Mouse (Mus musculus) urinary bladder, adult 18-20 months (tissue): ENCODE measurements around the gene Aff3.
"Not testable (repeated sequence)": the region's sequence is repeated elsewhere in the genome, so short reads cannot be mapped to it uniquely, and the experiment has no call there.

Experiments used
- DNase-seq, 2 experiments: peaks; one replicate each; pipeline ENCODE4 v3.0.0; 2022; ENCODE audit warnings: low spot score in 2 of 2, mixed read lengths in 2 of 2

Gene Aff3

DNA sequence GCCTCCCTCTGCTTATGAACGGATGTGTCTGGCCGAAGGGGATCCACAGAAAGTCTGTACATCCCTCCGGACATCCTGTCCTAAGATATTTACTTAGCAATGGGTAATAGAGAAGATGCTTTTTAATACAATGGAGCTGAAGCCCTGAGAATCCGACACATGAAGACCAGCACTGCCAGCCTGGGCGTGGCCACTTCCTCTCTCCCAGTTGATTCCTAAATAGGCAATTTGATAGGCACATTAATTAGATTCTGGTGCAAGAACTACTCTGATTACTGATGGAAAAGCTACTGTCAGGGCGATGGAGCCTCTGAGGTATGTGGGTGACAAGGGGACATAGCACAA, 224.3 kb downstream of the Aff3 start:
- DNase-seq = no peak

DNA sequence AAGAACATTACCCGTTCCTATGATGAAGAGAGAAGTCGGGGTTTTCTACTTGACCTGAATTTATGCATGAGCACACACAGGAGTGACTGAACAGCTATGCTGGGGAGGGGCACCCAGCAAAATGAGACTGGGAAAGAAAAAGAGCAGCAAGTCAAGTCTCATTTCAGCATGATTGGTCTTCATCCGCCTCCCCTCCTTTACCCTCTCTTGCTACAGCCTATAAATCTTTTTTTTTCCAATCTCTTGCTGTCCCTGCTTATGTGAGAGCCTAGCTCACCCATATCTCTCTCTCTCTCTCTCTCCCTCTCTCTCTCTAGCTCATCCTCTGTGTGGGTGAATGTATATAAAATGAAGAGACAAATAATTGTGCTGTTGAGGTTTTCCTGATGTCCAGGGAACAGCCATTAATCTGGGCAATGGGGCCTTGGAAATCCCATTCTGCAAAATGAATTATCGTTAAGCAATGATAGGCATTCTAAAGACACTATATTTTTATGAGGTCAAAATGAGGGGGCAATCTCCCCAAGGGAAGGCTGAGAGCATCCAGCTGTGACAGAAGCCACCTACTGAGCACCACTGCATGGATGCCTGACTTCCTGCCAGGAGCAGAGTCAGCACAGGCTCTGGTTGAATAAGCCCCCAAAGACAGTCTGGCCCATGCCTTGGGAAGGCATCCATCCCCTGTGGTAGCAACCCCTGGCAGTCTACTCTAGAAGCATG, 224.8 kb downstream of the Aff3 start:
- DNase-seq = no peak

DNA sequence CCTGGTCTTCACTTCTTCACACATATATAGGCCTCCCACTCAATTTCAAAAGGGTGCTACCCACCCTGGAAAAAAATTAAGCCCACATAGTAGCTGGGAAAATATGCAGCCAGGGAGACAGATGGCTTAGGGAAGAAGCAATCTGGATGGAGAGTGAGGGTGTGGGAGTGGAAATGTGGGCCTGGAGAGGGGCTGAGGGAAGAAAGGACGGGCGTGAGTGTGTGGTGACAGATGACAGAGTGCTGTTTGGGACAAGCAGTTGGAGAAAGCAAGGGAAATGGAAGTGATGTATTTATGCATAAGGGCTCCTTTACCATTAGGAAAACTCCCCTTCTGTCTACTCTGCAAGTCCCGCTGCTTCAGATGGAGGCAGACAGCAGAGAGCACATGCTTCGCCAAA, 226.3 kb downstream of the Aff3 start:
- DNase-seq = no peak

DNA sequence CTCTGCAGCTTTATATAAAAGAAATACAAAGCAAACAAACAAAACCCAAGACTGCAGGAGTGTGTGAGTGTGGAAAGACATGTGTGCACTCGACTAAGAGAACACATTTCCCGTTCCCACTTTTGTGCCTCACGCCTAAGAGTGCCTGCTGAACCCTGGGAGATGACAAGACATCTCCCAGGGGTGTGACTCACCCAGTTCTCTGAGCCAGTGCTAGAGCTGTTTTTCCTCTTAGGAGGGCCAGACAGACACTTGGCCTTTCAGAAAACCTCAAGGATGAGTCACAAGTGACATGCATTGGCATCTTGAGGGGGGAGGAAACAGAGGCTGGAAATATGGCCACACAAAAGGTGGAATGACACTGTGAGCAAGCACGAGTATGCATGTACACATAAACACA, 227.1 kb downstream of the Aff3 start:
- DNase-seq = no peak

DNA sequence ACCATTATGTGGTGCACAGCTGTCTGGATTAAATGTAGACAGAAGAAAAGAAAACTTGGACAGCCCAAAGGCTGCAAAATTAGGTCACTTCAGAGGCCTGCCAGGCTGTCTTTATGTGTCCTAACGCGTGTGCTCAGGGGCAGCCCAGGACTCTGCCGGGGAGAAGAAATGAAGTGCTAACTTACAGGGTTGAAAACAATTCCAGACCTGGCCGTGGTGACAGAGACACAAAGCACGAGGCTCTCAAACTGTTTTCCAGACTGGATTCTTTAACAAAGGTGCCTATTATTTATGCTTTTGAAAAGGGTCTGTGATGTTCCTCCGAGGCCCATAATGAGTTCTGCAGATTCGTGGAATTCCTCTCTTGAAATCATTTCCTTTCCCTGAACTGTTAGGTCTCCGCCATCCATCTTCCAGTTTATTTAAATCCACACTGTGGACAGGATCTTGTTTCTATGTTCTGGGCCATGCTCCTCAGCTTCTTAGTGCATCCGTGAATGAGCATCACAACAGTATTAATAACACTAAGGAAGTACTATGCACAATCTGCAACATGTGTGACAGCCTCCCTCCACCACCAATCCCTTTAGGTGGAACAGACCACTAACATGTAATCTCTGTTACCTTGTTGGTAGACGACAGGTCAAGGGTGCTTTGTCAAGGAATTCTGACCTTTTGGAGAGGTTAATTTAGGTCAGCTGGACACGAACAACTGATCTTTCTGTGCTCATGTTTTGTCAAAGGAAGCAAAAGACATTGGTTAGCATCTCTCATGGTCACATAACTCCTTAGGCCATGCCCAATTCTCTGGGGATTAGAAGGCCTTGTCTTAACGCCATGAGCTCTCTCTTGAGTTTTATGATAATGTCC, 228.0 kb downstream of the Aff3 start:
- DNase-seq = no peak

DNA sequence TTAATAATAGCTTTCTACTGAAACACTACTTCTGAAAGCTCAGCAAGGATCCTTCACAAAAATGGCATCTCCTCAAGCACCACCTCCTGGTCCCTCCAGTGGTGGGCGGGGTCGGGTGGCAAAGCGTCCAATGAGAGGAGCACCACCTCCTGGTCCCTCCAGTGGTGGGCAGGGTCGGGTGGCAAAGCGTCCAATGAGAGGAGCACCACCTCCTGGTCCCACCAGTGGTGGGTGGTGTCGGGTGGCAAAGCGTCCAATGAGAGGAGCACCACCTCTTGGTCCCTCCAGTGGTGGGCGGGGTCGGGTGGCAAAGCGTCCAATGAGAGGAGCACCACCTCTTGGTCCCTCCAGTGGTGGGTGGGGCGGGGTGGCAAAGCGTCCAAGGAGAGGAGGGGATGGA, 234.4 kb downstream of the Aff3 start:
- DNase-seq = not testable (repeated sequence)

DNA sequence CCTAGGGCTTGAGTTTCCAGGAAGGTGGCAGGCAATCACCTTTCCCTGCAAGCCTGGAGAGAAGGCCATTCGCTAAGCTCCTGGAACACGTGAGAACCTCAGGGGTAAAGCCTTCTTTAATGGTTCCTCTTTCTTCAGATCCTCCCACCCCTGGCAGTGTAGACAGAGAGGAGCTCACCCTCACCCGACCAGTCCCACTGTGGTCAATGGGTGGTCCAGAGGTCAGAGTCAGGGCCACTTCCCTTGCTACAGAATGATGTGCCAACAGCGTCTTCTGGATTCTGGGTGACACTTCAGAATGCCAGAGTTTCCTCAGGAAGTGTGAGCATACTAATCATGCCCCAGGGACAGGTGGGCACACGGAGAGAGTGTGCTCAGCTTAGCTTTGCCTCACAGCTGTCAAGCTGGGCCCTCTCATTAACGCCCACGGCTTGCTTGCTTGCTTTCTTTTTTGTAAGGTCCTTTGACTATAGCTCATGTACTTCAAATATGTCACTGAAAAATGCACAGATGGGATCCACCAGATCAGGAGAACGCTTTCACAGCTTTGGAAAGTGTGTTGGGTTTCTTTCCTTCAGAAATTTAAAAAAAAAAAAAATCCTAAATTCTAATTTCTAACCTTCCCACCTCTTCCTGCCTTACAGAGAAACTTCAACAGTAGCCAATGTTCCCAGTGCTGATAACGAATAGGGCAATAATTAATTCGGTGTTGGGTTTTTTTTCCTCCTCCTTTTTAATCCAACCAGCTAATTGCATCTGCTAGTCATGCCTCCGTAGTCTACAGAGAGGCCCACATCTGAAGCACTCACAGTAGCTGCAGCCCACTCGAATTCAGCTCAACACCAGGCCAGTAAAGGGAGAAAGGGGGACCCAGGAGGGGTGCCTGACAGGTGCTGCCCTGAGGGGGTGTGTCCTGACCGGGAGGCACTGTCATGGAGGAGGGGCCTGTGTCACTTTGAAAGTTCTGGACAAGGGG, 235.8 kb downstream of the Aff3 start:
- DNase-seq = no peak

DNA sequence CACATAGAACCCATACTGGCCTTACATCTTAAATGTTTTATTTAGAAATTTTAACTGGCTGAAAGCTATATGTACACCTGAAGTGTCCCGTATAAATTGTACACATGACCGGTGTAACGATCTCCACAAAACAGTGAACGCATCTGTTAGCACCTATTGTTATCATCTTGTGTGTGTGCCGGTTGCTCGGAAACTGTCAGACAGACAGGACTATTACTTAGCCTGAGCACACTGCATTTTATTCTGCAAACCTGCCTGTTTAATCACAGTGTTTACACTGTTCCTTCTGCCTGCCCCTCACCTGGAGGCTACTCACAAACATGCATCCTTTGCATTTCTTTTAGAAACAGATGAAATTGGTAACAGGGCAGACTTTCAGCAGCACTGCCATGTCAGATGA, 241.8 kb downstream of the Aff3 start:
- no peak for DNase-seq

DNA sequence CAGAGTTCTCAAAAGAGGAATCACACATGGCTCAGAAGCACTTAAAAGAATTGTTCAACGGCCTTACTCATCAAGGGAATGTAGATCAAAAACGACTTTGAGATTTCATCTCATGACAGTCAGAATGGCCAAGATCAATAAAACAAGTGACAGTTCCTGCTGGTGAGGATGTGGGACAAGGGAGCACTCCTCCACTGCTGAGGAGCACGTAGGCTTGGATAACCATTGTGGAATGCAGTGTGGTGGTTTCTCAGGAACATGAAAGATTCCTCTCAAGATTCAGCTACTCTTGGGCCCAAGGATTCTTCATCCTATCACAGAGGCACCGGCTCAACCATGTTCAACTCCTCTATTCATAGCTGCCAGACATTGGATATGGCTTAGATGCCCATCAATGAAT, 245.4 kb downstream of the Aff3 start:
- no peak for DNase-seq

DNA sequence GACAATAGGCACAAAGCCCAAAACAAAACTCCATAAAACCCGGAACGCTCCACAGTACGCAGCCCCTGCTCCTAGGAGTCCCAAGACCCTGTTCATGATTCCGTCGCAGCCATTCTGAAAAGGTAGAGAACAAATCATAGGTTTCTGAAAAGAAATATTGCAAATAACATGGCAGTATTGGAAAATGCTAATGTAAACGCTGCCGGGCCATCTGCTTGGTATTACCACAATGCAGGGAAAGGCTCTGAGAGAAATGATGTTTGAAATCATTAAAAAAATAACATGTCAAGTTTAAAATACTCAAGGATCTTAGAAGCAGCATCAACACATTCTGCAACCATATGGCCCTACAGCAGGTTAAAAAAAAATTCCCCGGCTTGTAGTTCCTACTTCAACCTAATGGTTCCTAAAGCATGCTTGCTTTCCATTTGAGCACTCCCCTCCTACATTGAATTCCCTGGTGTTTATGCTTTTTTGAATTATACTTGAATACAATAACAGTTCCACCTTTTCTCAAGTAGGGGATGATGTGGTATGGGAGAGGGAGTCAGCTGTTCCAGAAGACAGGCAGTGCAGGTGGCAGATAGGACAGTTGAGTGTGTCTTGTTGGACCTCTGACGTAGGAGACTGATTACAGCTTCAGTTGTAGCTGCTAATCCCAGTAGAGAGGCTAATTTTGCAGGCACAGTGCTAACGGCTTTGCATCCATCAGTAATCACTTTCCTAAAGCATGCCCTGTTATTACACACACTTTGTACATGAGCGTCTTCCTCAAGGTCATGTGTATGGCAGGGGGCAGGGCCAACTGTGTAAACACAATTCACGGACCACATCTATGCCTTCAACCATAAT, 246.3 kb downstream of the Aff3 start:
- DNase-seq = no peak

DNA sequence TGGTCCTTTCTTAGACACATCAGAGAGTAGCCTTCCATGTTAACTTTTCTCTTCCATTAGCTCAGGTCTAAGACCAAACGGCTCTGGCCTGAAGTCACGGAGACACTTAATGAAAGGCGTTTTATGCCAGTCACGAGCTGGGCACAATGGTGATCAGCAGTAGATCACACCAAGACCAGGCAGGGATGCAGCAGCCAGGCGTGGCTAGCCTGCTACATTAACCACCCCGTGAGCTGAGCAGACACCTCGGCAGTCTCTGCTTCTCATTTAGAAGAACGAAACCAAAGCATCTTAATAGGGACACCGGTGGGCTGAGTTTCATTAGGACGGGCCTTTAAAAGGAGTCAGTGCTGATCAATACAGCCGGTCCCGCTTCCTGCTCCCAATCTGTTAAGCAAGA, 247.6 kb downstream of the Aff3 start:
- DNase-seq = no peak

DNA sequence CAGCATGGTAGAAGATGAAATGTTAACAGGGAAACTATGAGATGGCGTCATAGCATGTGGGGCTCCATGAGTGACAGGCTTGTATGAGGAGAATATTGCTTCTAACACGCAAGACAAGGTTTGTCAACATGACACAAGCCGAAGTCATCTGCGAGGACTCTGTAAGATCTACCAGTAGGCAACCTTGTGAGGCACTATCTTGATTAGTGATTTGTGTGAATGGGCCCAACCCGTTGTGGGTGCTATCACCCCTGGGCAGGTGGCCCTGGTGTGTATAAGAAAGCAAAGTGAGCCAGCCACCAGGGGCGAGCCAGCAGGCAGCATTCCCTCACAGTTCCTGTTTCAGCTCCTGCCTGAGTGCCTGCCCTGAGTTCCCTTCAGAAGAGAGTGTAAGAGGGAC, 249.2 kb downstream of the Aff3 start:
- DNase-seq = no peak

DNA sequence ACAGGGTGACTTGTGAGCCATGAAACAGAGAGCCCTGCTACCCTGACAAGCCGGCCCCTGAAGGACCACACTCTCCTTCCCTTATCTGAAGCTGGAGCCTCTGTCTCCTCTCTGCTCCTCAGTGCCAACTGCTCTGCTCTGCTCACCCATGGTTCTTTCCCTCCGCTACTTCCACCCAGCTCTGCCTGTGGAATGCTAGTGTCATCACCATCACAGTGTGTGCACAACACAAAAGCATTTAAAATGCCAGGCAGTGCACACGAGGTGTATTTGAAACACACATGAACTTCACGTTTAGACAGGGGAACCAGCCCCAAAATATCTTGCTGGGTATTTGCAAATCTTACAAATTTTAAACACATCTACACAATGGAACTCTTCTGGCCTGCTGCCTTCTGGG, 253.6 kb downstream of the Aff3 start:
- no peak for DNase-seq

DNA sequence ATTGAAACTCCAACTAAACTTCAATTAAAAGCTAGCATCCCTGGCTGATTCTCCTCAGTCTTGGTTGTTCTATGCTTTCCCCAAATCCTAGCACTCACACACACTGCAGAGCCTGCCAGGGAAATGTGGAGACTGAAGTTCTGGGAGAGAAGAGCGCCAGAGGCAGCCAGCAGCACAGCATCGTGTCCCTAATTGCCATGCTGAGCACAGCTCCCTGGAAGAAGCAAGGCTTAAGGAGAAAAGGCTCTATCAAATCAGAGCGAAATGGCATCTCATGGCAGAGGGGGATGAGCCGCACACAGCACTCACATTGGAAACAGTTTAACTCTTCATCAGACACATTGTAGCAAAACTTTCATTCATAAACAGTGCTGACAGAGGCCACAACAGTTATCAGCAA, 254.3 kb downstream of the Aff3 start:
- no peak for DNase-seq

DNA sequence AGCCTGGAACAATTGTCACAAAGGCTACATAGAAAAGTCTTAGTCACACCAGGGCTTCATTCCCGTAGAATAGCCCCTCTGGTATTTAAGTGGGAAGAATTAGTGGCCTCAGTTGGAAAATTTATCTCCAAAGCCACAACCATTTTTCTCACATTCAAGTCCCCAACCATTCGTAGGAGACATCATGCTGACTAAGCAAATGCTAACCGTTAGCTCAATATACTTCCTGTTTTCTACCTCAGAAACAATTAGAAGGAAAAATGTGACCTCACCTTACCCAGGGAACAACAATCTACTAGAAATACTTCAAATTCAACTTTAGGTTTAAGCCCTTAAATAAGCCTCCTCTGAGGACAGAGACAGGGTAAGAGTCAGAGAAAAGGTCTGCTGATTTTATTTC, 256.5 kb downstream of the Aff3 start:
- no peak for DNase-seq

DNA sequence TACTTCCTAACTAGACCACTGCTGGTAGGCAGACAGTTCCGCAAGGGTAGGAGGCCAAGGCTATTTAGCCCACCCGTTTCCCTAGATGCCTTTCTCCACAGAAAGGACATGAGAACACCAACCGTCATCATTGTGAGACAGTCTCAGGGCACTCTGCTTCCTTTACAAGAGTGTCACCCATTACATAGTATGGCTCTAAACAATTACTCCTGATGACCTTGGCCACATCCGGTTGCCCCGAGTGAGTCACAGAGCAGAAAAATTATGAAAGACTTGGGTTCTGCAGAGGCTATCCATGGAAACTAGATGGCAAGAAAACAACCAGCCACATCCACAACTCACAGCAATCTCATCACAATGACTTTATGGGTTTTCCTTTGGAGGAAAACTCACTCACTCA, 261.0 kb downstream of the Aff3 start:
- DNase-seq = no peak

DNA sequence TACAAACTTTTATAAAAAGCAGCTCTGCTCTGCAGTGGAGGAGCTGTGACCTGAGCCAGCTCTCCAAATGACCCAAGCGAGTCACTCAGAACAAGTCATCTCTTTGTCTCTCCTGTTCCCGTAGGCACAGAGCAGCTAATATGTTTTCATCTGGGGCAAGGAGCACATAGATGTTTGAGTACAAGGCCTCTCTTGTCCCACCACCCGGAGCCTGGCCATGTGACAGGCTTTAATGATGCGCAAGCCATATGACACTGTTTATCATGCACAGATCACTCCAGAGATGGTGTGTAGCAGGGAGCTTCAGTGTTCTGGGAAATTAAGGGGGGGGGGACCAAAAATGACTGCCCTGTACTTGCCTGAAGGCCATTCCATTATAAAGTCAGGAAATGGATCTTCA, 262.9 kb downstream of the Aff3 start:
- DNase-seq = no peak

DNA sequence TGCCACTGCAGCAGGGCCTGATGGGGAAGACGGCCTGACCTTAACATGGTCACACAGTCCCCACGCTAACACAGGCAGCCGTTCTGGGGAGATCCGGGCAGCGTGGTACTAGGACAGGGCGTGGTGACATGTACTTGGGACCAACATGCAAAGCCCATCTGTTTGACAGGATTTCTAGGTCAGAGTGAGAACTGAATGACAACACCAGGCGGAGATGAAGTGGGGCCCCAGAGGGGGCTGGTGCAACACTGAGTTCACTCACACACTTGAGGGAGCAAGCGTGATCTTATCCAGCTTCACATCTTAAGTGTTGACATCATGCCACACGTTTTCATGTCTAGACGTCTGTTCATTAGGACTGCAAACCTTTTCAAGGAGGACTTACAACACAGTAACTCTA, 265.5 kb downstream of the Aff3 start:
- DNase-seq = no peak

DNA sequence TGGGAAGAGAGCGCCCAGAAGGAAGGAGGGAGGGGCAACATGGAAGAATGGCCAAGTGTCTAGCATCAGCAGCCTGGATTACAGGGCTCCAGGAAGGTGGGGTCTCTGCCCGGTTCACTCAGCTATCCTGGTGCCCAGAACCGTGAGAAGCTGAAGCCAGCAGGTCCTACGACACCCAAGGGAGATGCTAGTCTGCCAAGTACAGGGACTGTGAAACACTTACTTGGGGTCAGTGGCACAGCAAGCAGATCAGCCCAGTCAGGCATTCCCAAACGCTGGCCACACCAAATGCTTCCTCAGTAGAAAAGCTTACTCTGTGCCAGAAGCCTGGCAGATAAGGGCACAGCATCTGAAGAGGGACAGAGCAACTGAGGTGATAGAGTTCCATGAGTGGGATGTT, 266.2 kb downstream of the Aff3 start:
- DNase-seq = no peak

DNA sequence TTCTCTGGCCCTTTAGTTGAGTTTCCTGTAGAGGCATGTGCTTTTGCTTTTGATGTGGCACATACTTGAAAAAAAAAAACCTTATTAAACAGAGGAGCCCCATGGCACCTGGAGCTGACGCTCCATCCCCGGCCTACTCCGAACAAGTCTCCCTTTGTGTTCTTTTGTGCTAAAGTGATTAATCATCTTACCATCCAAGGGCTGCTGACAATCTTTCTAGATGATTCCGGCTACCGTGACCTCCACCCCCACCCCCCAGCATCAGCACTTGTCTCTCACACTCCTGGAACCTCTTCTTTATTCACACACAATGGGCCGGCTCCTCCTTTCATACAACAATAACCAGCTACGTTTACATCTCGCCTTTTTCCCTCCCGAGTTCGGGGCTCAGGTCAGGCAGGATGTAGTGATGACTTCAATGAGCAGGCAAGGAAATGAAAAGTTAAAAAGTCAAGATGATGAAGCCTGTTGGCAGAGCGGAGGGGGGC, 269.5 kb downstream of the Aff3 start:
- DNase-seq = no peak

DNA sequence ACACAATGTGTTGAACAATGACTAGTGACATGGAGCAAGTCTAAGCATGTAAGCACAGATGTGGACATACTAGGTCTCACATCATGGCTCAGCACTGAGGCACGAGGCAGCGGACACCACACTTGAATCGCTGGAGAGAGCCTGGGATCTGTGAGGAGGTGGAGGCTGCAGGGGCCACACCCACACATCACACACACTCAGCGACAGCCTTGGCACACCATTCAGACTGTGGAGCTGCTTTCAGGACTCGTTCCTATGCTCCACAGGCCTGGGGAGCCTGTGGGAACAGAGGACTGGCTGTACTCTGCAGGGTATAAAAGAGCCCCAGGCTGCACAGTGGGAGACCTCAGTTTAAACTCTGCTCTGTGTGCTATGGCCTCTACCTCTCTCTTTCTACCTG, 270.3 kb downstream of the Aff3 start:
- DNase-seq = no peak
